Mouse (Mus musculus): ENCODE results near the gene Ano7. TPM values are rescaled to one million over a fixed set of nuclear protein-coding genes. Genes with fewer than 3 reads are reported as not detected.
"Not testable (repeated sequence)": the region's sequence is repeated elsewhere in the genome, so short reads cannot be mapped to it uniquely, and the experiment has no call there.

Gene Ano7
- polyA plus RNA-seq, 1 experiment from 2014 or later: 0.08 TPM

DNA sequence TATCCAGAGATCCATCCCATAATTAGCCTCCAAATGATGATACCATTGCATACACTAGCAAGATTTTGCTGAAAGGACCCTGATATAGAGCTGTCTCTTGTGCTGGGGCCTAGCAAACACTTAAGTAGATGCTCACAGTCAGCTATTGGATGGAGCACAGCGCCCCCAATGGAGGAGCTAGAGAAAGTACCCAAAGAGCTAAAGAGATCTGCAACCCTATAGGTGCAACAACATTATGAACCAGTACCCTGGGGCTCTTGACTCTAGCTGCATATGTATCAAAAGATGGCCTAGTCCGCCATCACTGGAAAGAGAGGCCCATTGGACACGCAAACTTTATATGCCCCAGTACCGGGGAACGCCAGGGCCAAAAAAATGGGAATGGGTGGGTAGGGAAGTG is 76.4 kb downstream of the Ano7 start:
- H3K36me3 ChIP-seq (replicated peaks): not testable (repeated sequence)

DNA sequence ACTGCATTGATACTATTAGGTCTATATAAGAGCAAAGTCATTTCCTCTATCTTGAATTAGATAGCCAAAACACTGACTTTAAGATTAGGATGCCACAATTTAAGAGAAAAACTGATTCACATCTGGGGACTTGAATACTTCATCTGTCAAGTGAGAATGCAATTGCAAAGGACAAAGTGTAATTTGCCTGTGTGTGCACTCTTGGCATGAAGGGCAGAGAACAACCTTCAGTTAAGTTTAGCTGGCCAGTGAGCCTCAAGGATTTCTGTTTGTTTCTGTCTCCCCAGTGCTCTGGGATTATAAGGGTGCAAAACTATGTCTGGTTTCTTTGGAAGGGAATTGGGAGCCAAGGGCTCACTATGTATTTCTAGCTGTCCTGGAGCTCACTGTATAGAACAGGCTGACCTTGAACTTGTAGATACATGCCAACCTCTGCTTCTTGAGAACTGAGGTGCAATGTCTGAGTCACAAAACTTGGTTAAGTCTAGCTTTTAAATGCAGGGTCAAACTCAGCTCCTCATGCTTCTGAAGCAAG is 80.1 kb downstream of the Ano7 start:
- H3K9me3 ChIP-seq (replicated peaks): no peaks in the 10 kb centered on the region

More for the DNA sequence above, 76.4 kb downstream of the Ano7 start:
- peaks cover 22% of the 10 kb centered on the region for H3K4me1 ChIP-seq (replicated peaks)
- not testable (repeated sequence) for H3K9ac ChIP-seq; ATAC-seq (ENCODE audit: insufficient read depth); H3K27ac ChIP-seq (replicated peaks); H3K4me3 ChIP-seq (replicated peaks); H3K27me3 ChIP-seq; H3K4me2 ChIP-seq; H3K9me3 ChIP-seq (replicated peaks)
- 74% methylated on average over 5 of the region's 5 CpGs for WGBS (ENCODE audit: insufficient replicate concordance)

More for the DNA sequence above, 80.1 kb downstream of the Ano7 start:
- Histone ChIP-seq H3K4me2 (no peak overlapping the region), H3K27ac (replicated peaks) (no peak overlapping the region), H3K4me3 (replicated peaks) (no peak overlapping the region), H3K36me3 (replicated peaks) (no peaks in the 10 kb centered on the region), H3K4me1 (replicated peaks) (no peaks in the 10 kb centered on the region), H3K9ac (no peak overlapping the region), H3K27me3 (no peaks in the 10 kb centered on the region)
- ATAC-seq (ENCODE audit: insufficient read depth): no peak

Small RNAs within 50 kb of the gene (microRNA-seq; reads per million reads assigned to microRNA genes)
- gene Mir6345 (not detected), gene Mir6902 (not detected)

Other genes with a start within 250 kb of the Ano7 start
- gene Agxt, start 238.7 kb upstream of the Ano7 start, polyA plus RNA-seq (2015; fragmentation: Nextera tagmentation; extraction: Ambion mirVana): 12.3 and 14.8 TPM in 2 replicates
- gene 2310007B03Rik, start 213.0 kb upstream of the Ano7 start, polyA plus RNA-seq (2015; fragmentation: Nextera tagmentation; extraction: Ambion mirVana): 0.13 and 0.38 TPM in 2 replicates
- 0.03 TPM in 1 of 2 replicates, not detected in the other for gene Crocc2, start 205.2 kb upstream of the Ano7 start, polyA plus RNA-seq (2015; fragmentation: Nextera tagmentation; extraction: Ambion mirVana)
- gene Sned1, start 138.1 kb upstream of the Ano7 start, polyA plus RNA-seq (2015; fragmentation: Nextera tagmentation; extraction: Ambion mirVana): 0.21 and 0.30 TPM in 2 replicates
- 9.9 and 10.2 TPM in 2 replicates for gene Mterf4, start 68.0 kb upstream of the Ano7 start, polyA plus RNA-seq (2015; fragmentation: Nextera tagmentation; extraction: Ambion mirVana)
- 26.0 and 31.4 TPM in 2 replicates for gene Ppp1r7, start 31.1 kb upstream of the Ano7 start, polyA plus RNA-seq (2015; fragmentation: Nextera tagmentation; extraction: Ambion mirVana)
- gene Pask, start 30.4 kb upstream of the Ano7 start, polyA plus RNA-seq (2015; fragmentation: Nextera tagmentation; extraction: Ambion mirVana): 5.4 and 6.0 TPM in 2 replicates
- gene Hdlbp, start 104.9 kb downstream of the Ano7 start, polyA plus RNA-seq (2015; fragmentation: Nextera tagmentation; extraction: Ambion mirVana): 69.2 and 73.6 TPM in 2 replicates
- 1.2 and 1.6 TPM in 2 replicates for gene Farp2, start 138.1 kb downstream of the Ano7 start, polyA plus RNA-seq (2015; fragmentation: Nextera tagmentation; extraction: Ambion mirVana)